Comparison of ENCODE assay signal across 26 mouse cellular contexts in genomic region chr1:180468004-180468403, GRCm38 (mm10). TPM values are rescaled to one million over a fixed set of nuclear protein-coding genes. Genes with fewer than 3 reads are reported as not detected.
DNase-seq lines count a peak whose midpoint lies in the region; ATAC-seq lines count a peak whose summit lies in the region.
"Had no signal": no experiment of that assay in that cellular context is flagged by ENCODE, and none has a peak within 500 bp of the region (broad histone marks: within the 10 kb centered on the region; RNA-seq: fewer than 3 reads in every experiment).

No protein-coding gene starts in this region.

- DNase-seq in heart, adult 11 months = peak; percentile 91
- DNase-seq in 3134 (ENCODE audit: extremely low read depth, insufficient read length, low spot score) (peak; percentile 38), 3T3-L1 (ENCODE audit: low read depth, low spot score) (peak; percentile 12), adipocyte (ENCODE audit: low spot score) (no peak)
- DNase-seq in fibroblast of lung, adult 2 months (ENCODE audit: low read depth) = peak; percentile 83
- DNase-seq in B cell, adult 2 months = no peak
- DNase-seq in thymus, postnatal 4 days = no peak
- DNase-seq: adrenal gland, adult 2 months; adrenal gland, postnatal 14 days; cerebellum, adult 11 months; cerebellum, adult 8-10 months; forebrain, postnatal 0 days; gastrocnemius, postnatal 36 days; heart, postnatal 10 days; heart, postnatal 36 days had no signal

- H3K36me3 ChIP-seq in heart, embryonic 12.5 days = no peaks in the 10 kb centered on the region
- H3K36me3 ChIP-seq: heart, embryonic 15.5 days; hindbrain, embryonic 10.5 days; hindbrain, embryonic 13.5 days; intestine, embryonic 15.5 days had no signal

- no peak overlapping the region for H3K4me3 ChIP-seq in heart, embryonic 12.5 days
- H3K4me3 ChIP-seq: heart, embryonic 15.5 days; hindbrain, embryonic 10.5 days; hindbrain, embryonic 13.5 days; intestine, embryonic 15.5 days had no signal

- H3K9ac ChIP-seq in heart, embryonic 12.5 days = no peak overlapping the region
- H3K9ac ChIP-seq: forebrain, postnatal 0 days; heart, embryonic 15.5 days; hindbrain, embryonic 13.5 days; intestine, embryonic 15.5 days had no signal

- no peak overlapping the region for H3K27ac ChIP-seq in heart, embryonic 12.5 days (ENCODE audit: poor library complexity, severe bottlenecking)
- H3K27ac ChIP-seq: heart, embryonic 15.5 days; hindbrain, embryonic 10.5 days; hindbrain, embryonic 13.5 days; intestine, embryonic 15.5 days had no signal

- H3K4me1 ChIP-seq in heart, embryonic 12.5 days (replicated peaks) = no peaks in the 10 kb centered on the region
- H3K4me1 ChIP-seq: hindbrain, embryonic 13.5 days; intestine, embryonic 15.5 days had no signal

- WGBS in heart, embryonic 12.5 days = 87% methylated on average over 4 of the region's 4 CpGs

- H3K9me3 ChIP-seq in heart, embryonic 12.5 days (replicated peaks) = 0 out of 2 replicates have a peak, but pooled peaks cover 6% of the 10 kb centered on the region
- H3K9me3 ChIP-seq: heart, embryonic 15.5 days; hindbrain, embryonic 10.5 days; intestine, embryonic 15.5 days had no signal

- no peak overlapping the region for H3K4me2 ChIP-seq in heart, embryonic 12.5 days
- H3K4me2 ChIP-seq: heart, embryonic 11.5 days; heart, embryonic 15.5 days; hindbrain, embryonic 13.5 days; intestine, embryonic 15.5 days had no signal

- H3K27me3 ChIP-seq in heart, embryonic 12.5 days (replicated peaks) = 0 out of 2 replicates have a peak, but pooled peaks cover 3% of the 10 kb centered on the region
- H3K27me3 ChIP-seq: intestine, embryonic 15.5 days had no signal

- no peak for ATAC-seq in heart, embryonic 12.5 days (ENCODE audit: insufficient number of reproducible peaks, low FRiP score)
- ATAC-seq: CD4-positive, CD25-positive, alpha-beta regulatory T cell, adult 4 months; forebrain, embryonic 14.5 days; forebrain, postnatal 0 days; hindbrain, embryonic 16.5 days; intestine, embryonic 15.5 days; Patski had no signal

RNA-seq across cellular contexts. Expression of gene Stum, which starts 15.3 kb away (rescaled TPM):
- 0.10 and 0.23 TPM in 2 replicates for polyA plus RNA-seq in heart, embryonic 12.5 days (2016; fragmentation: Nextera tagmentation; extraction: Ambion mirVana)
- polyA plus RNA-seq: C2C12; CD4-positive, CD25-positive, alpha-beta regulatory T cell, adult 4 months; Patski had no signal

Comparison
In these comparisons a context has a peak if more than half of its experiments do, and no peak if none do; other contexts are left out.
1. DNase-seq: peak in heart, adult 11 months (single experiment), 3134 (single experiment), 3T3-L1 (single experiment) and fibroblast of lung, adult 2 months (single experiment); none in adipocyte (single experiment), B cell, adult 2 months (0 of 2) and thymus, postnatal 4 days (single experiment).